Mouse (Mus musculus): ENCODE results near the gene Gli2.

Gene Gli2

GRCm38 (mm10) chr1:118895026-118895762 is 158.2 kb downstream of the Gli2 start:
- peak; percentile 67 for DNase-seq

GRCm38 (mm10) chr1:118891395-118891794 is 162.0 kb downstream of the Gli2 start:
- DNase-seq = no peak

DNA sequence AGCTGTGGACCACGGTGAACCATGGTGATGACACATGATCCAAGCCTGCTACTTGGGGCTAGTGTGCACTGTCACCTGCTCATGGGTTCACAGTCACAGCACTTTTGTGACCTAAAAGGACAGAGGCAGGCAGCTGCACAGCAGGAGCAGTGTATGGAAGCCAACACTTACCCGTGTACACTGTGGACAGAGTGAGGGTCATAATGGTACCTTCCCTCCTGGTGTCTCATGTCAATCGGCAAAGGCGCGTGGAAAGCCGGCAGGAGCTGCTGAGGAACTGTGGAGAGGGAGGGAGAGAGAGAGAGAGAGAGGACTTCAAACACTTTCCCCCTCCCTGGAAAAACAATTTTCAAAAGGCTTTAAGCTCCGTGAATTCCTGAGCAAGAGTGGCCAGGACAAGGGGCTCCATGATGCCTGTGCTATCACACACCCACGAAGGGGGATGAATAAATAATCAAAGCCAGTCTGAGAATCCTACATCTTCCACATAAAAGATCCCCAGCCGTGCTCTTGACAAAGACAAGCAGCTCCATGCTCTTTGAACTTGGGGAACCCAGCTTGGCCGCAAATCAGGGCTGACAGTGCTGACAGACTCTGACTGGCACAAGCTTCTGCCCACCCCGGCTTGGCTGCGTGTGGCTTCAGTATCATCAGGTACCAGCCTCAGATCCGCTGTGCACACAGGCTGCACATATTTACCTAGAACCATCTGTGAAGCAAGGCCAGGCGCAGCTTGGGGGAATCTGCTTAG is 163.1 kb downstream of the Gli2 start:
- no peak for DNase-seq

DNA sequence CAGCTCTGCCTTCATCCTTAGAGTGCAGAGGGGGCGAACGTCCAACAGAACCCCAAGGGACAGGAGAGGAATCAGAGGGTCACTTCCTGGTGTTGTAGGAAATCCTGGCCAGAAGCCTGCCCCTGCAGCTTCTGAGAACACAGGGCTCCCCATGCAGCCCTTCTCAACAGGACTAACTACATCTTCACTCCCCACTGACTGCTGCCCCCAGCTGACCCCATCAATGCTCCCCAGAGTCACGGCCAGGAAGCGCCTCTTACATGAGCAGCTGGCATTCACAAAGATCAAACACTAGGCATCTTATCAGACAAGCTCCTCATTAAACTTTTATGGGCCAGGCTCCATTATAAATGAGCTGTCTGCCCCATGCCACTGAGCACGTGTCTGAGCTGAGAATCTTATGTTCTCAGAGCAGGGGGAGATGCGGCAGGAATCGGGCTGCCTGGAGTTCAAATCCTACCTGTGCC is 172.6 kb downstream of the Gli2 start:
- DNase-seq = peak; percentile 47

DNA sequence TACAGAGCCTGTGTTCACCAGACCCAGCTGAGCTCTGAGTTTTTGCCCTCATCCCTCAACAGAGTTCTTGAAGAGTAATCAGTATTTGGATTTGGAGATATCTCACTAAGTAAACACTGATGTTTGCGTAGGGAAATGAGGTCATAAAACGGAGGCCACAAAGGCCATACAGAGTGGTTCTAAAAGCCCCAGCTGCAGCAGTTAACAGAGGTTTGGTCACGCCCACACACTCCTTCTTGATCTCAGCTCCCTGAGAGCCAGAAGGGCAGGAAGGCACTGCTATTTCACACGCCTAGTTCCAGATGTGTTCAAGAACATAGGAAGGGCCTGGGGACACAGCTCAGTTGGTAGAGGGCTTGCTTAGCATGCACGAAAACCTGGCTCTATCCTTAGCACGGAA is 175.1 kb downstream of the Gli2 start:
- DNase-seq = no peak

DNA sequence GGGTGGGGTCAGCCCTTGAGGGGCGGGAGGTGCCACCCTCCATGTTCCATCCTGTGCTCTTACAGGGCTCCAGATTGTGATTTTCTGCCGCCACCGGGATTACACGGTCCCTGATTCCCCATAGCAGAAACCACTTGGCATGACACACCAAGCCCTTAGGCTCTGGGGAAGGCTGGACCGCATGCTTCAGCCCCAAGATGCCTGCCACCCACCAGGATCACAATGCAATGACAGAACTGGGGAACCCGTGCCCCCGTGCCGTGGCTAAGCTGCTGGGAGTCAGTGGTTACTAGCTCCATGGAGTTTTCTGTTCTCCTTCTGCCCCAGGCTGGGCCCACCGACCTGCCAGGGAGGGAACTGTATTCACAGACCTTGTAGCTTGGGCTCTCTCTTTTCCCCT is 178.2 kb downstream of the Gli2 start:
- no peak for DNase-seq

DNA sequence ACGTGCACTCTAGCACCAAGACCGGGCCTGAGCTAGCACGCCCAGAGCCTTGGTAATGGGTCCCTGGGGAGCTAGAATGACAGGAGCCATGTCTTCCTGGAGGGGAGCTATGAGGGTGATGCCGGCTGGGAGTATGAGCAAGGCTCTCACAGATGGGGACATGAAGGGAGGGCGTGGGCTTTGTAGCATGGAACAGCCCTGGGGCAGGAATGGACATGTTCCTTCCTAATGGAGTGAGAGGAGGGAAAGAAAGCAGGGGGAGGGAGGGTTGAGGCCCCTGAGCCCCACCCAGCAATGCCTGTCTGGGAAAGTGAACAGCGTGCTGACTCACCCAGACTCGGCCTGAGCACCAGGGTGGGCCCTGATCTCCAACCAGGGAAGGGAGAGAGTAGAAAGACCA is 179.9 kb downstream of the Gli2 start:
- DNase-seq = no peak

GRCm38 (mm10) chr1:118864735-118865134 is 188.7 kb downstream of the Gli2 start:
- DNase-seq = no peak

GRCm38 (mm10) chr1:118864031-118864430 is 189.4 kb downstream of the Gli2 start:
- DNase-seq = no peak

DNA sequence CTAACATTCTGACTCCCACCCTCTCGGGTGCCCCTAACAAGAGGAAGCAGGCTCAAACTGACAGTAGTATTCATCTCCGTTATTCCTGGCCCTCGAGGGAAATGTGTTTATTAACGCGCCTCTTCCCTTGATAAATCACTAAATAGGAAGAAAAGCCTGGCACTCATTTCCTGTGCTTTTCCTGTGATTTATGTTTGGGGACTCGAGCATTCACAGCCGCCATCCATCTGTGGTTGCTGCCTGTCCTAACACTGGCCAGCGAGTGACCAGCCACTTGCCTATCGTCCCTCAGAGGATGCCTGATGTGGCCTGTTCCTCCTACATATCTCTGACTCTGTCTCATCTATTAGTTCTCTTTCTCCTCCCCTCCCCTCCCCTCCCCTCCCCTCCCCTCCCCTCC is 195.3 kb downstream of the Gli2 start:
- no peak for DNase-seq

DNA sequence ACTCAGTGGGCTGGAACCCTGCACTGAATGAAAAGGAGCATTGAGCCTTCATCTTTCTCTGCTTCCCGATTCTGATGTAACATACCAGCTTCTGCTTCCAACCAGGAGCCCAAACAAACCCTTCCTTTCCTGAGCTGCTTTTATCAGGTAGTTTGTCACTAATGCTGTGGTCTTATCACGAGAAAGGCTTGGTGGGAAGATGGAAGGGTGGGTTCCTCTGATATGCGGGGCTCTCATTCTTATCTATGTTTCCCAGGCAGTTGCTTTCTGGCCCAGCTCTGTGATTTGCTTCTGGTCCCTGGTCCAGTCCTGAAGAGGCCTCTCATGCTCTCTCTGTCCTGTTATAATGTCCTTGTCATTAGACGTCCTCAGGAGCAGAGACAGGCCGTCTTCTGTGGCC is 222.8 kb downstream of the Gli2 start:
- DNase-seq = no peak

GRCm38 (mm10) chr1:118826614-118827013 is 226.8 kb downstream of the Gli2 start:
- DNase-seq = no peak

DNA sequence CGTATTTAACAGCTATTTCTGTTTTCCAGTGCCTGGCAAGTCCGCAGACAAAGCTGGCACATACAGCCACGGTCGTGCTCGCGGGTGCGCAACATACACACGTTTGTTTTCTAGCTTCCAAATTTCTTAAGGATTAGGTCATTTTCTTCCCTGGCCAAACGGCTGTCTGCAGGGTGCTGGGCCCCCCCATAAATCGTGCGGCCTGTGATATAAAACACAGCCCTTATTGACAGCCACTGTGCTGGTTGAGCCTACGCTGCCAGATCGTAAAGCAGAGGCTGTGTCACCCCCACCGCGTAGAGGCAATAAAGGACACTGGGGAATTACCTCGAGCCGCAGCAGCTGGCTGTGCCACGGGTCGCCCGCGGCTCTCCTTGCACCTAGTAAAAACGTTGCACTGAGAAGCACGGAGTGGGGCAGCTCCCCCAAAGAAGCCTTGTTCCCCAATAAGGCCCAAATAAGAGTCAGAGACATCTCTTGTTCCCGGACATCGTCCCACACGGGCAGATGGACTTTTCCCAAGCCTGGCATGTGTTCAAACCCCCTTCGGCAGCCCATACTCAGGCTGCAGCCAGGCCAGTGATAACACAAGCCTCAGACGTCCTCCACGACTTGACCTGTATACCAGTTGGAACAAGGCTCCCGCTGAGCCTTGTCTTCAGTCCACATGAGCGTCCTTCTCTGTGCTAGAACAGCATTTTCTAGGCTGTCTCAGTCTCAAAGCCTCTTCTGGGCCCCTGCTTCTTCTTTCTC is 227.8 kb downstream of the Gli2 start:
- DNase-seq = peak; percentile 10

DNA sequence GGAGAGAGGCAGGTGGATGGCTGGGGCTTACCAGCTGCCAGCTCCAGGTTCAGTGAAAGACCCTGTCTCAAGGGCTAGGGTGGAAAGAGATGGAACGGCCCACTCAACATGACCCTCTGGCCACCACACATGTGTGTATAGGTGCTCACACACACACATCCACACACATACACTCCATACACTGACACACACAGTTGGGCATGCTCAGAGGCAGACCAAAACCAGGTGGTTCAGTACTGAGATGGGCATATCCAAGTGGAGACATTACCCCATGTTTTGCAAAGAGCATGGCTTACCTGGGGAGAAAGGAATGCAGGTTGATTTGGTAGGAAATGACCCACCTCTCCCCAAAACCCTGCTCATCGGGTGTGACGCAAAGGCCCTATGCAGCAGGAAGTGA is 228.4 kb downstream of the Gli2 start:
- no peak for DNase-seq

DNA sequence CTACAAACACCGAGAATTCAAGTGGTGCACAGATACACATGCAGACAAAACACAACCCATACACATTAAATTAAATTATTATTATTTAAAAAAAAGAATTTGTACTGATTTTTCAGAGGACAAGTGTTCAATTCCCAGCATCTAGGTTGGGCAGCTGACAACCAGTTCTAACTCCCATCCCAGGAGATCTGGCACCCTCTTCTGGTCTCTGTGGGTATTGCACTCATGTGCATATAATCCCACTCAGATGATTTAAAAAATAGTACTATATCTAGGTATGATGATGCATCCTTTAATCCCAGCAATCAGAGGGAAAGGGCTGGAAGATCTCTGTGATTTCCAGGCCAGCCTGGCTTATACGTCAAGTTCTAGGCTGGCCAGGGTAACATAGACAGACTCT is 231.2 kb downstream of the Gli2 start:
- DNase-seq = no peak

GRCm38 (mm10) chr1:118815015-118815414 is 238.4 kb downstream of the Gli2 start:
- DNase-seq = no peak

- DNase-seq = no peak
Observed at GRCm38 (mm10) chr1:118810336-118810735, 243.1 kb downstream of the Gli2 start.

DNA sequence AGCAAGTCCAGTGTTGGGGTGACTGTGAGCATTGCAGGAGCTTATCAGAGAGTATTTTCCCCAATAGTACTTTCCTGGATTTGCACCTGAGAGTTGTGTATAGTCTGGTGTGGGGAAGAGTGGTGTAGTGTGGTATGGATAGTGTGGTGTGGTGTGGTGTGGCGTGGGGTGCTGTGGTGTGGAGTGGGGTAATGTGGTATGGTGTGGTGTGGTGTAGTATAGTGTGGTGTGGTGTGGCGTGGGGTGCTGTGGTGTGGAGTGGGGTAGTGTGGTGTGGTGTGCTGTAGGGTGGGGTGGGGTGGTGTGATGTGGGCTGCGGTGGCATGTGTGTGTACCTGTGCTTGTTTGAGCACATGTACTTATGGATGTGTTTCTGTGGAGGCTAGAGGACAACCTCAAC is 246.7 kb downstream of the Gli2 start:
- no peak for DNase-seq

DNA sequence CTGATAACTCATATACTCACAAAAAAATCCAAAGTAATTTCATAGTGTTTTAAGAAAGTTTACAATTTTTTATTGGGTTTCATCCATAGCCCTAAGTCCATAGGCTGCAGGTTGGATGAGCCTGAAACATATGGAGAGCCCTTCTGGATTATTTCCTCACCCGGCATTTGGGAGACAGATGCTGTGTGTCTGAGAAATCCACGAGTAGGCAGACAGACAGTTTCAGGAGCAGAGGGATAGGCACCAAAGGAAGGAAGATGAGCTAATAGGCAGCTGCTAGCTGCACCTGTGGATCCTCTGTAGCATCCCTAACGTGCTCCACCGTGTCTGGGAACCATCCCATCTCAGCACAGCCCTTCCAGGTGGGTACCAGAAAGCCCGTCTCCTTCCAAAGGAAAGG is 251.3 kb downstream of the Gli2 start:
- DNase-seq = no peak

- DNase-seq = no peak
Observed at GRCm38 (mm10) chr1:118799322-118800116, 253.9 kb downstream of the Gli2 start.

- no peak for DNase-seq
Observed at GRCm38 (mm10) chr1:118795415-118796167, 257.8 kb downstream of the Gli2 start.

GRCm38 (mm10) chr1:118789871-118790270 is 263.5 kb downstream of the Gli2 start:
- DNase-seq = no peak

All from lung, postnatal 10 days (tissue).